ENCODE assay signal across 43 mouse cellular contexts in genomic region chr9:78208956-78209355, GRCm38 (mm10). TPM values are rescaled to one million over a fixed set of nuclear protein-coding genes. Genes with fewer than 3 reads are reported as not detected.
"Had no signal": no experiment of that assay in that cellular context is flagged by ENCODE, and none has a peak within 500 bp of the region (broad histone marks: within the 10 kb centered on the region; RNA-seq: fewer than 3 reads in every experiment).

No protein-coding gene starts in this region.

- H3K9me3 ChIP-seq: limb, embryonic 10.5 days; limb, embryonic 12.5 days; limb, embryonic 13.5 days; limb, embryonic 15.5 days; liver, embryonic 12.5 days; liver, embryonic 13.5 days; liver, embryonic 15.5 days; lung, embryonic 15.5 days; midbrain, embryonic 10.5 days; midbrain, embryonic 12.5 days; midbrain, embryonic 13.5 days; midbrain, embryonic 15.5 days had no signal

- ATAC-seq: liver, embryonic 12.5 days; liver, postnatal 0 days; lung, postnatal 0 days; midbrain, embryonic 13.5 days; midbrain, embryonic 15.5 days; midbrain, embryonic 16.5 days had no signal

- H3K9ac ChIP-seq: limb, embryonic 12.5 days; limb, embryonic 13.5 days; limb, embryonic 15.5 days; liver, embryonic 12.5 days; liver, embryonic 13.5 days; liver, embryonic 14.5 days; liver, embryonic 15.5 days; liver, postnatal 0 days; lung, embryonic 14.5 days; lung, embryonic 15.5 days; midbrain, embryonic 12.5 days; midbrain, embryonic 13.5 days; midbrain, embryonic 15.5 days had no signal

- H3K36me3 ChIP-seq: lung, embryonic 15.5 days; midbrain, embryonic 12.5 days; midbrain, embryonic 13.5 days; midbrain, embryonic 15.5 days had no signal

- H3K27me3 ChIP-seq: limb, embryonic 12.5 days; limb, embryonic 13.5 days; limb, embryonic 15.5 days; liver, embryonic 12.5 days; liver, embryonic 13.5 days; liver, embryonic 15.5 days; lung, embryonic 15.5 days; midbrain, embryonic 12.5 days; midbrain, embryonic 13.5 days; midbrain, embryonic 15.5 days had no signal

- H3K4me3 ChIP-seq: limb, embryonic 10.5 days; limb, embryonic 12.5 days; limb, embryonic 13.5 days; limb, embryonic 15.5 days; liver, embryonic 12.5 days; liver, embryonic 13.5 days; liver, embryonic 15.5 days; lung, embryonic 15.5 days; megakaryocyte, embryonic 14.5 days; midbrain, embryonic 10.5 days; midbrain, embryonic 12.5 days; midbrain, embryonic 13.5 days; midbrain, embryonic 15.5 days; myocyte had no signal

- H3K27ac ChIP-seq: limb, embryonic 12.5 days; limb, embryonic 13.5 days; limb, embryonic 15.5 days; liver, embryonic 12.5 days; liver, embryonic 13.5 days; liver, embryonic 14.5 days; liver, embryonic 15.5 days; lung, embryonic 15.5 days; macrophage; midbrain, embryonic 10.5 days; midbrain, embryonic 12.5 days; midbrain, embryonic 13.5 days; midbrain, embryonic 15.5 days had no signal

- H3K4me2 ChIP-seq: limb, embryonic 12.5 days; limb, embryonic 13.5 days; limb, embryonic 15.5 days; liver, embryonic 11.5 days; liver, embryonic 12.5 days; liver, embryonic 13.5 days; liver, embryonic 15.5 days; lung, embryonic 14.5 days; lung, embryonic 15.5 days; midbrain, embryonic 11.5 days; midbrain, embryonic 12.5 days; midbrain, embryonic 13.5 days; midbrain, embryonic 15.5 days had no signal

- DNase-seq: left cerebral cortex, postnatal 4 days; liver; liver, embryonic 13.5 days; liver, postnatal 0 days; lung, adult 18-20 months; lung, adult 2 months; lung, embryonic 14.5 days; lung, postnatal 14 days; lung, postnatal 36 days; lung, postnatal 4 days; midbrain, embryonic 14.5 days had no signal

- H3K4me1 ChIP-seq: limb, embryonic 12.5 days; limb, embryonic 13.5 days; limb, embryonic 15.5 days; liver, embryonic 15.5 days; midbrain, embryonic 10.5 days; midbrain, embryonic 12.5 days; midbrain, embryonic 13.5 days; midbrain, embryonic 15.5 days had no signal

RNA-seq across cellular contexts. Expression of gene Gsta1, which starts 21.5 kb away (rescaled TPM):
- total RNA-seq: left cerebral cortex, postnatal 10 days; left cerebral cortex, postnatal 14 days; left cerebral cortex, postnatal 25 days; left cerebral cortex, postnatal 36 days; left cerebral cortex, postnatal 4 days; megakaryocyte progenitor cell, adult 5-6 weeks; megakaryocyte, adult 5-6 weeks; megakaryocyte-erythroid progenitor cell, adult 5-6 weeks; midbrain, postnatal 0 days; monocyte, adult 5-6 weeks had no signal
- polyA plus RNA-seq: limb, embryonic 10.5 days; limb, embryonic 11.5 days; limb, embryonic 12.5 days; limb, embryonic 13.5 days; liver, embryonic 11.5 days; liver, embryonic 12.5 days; liver, embryonic 13.5 days; liver, embryonic 15.5 days; liver, postnatal 0 days; lung, embryonic 14.5 days; lung, embryonic 16.5 days; macrophage; midbrain, embryonic 10.5 days; midbrain, embryonic 11.5 days; midbrain, embryonic 12.5 days; midbrain, embryonic 13.5 days; midbrain, embryonic 14.5 days; midbrain, embryonic 15.5 days; midbrain, embryonic 16.5 days; midbrain, postnatal 0 days; neural tube, embryonic 11.5 days had no signal

RNA-seq across cellular contexts. Expression of gene Gsta4, which starts 26.4 kb away (rescaled TPM):
- total RNA-seq: megakaryocyte, adult 5-6 weeks; monocyte, adult 5-6 weeks had no signal
- polyA plus RNA-seq: macrophage had no signal

RNA-seq across cellular contexts. Expression of gene Gm3776, which starts 48.0 kb away (rescaled TPM):
- total RNA-seq: left cerebral cortex, adult 8-10 months; left cerebral cortex, postnatal 10 days; left cerebral cortex, postnatal 14 days; left cerebral cortex, postnatal 25 days; left cerebral cortex, postnatal 36 days; left cerebral cortex, postnatal 4 days; megakaryocyte progenitor cell, adult 5-6 weeks; megakaryocyte, adult 5-6 weeks; megakaryocyte-erythroid progenitor cell, adult 5-6 weeks; midbrain, postnatal 0 days; monocyte, adult 5-6 weeks had no signal
- polyA plus RNA-seq: limb, embryonic 10.5 days; limb, embryonic 11.5 days; limb, embryonic 12.5 days; limb, embryonic 13.5 days; liver, embryonic 11.5 days; liver, embryonic 12.5 days; liver, embryonic 13.5 days; liver, embryonic 14.5 days; lung, embryonic 14.5 days; lung, embryonic 15.5 days; lung, embryonic 16.5 days; macrophage; midbrain, embryonic 10.5 days; midbrain, embryonic 11.5 days; midbrain, embryonic 12.5 days; midbrain, embryonic 13.5 days; midbrain, embryonic 14.5 days; midbrain, embryonic 15.5 days; midbrain, embryonic 16.5 days; midbrain, postnatal 0 days; neural tube, embryonic 11.5 days had no signal
